Mouse (Mus musculus): ENCODE results near the gene Dpp6. TPM values are rescaled to one million over a fixed set of nuclear protein-coding genes. Genes with fewer than 3 reads are reported as not detected.
A peak's percentile ranks its signal among the peaks of the same experiment; 100 is the strongest.

Gene Dpp6
- 100 to 1,000 TPM; 171 to 189 TPM for total RNA-seq (2021)

- intact Hi-C loops (cut with DNase I): no loop called here
- peak in 1 of 2 experiments; percentile 5 for DNase-seq (ENCODE audit: low spot score in 2 of 2)
These were observed at the start of gene Dpp6 for GRCm38 (mm10) chr5:26816975-26817941. Gene Dpp6, plus strand, starts transcription at chr5:26817203.

DNA sequence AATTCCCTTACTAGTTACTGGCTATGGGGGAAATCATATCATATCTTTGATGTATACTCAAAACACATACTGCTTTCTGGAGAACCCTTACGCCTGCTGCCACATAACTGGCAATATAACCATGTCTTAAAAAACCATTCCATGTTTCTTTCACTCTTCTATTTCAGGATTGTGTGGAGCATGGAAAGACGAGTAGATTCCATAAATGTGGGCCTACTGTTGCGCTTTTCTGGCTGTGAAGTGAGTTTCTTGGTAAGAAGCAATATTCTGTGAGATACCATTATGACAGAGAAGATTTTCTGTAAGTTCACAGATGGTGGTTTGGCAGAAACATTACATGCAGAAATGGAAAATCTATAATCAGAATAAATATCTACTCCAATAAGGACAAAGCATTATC, 33.0 kb upstream of the Dpp6 start:
- DNase-seq (ENCODE audit: low spot score in 2 of 2): no peak

GRCm38 (mm10) chr5:26795524-26795923, 21.5 kb upstream of the Dpp6 start:
- DNase-seq (ENCODE audit: low spot score in 2 of 2): no peak
- intact Hi-C loops (cut with DNase I): no loop called here

More for the DNA sequence above, 33.0 kb upstream of the Dpp6 start:
- intact Hi-C loops (cut with DNase I): no loop called here

GRCm38 (mm10) chr5:26835972-26836371, 19.0 kb downstream of the Dpp6 start:
- intact Hi-C loops (cut with DNase I): no loop called here
- DNase-seq (ENCODE audit: low spot score in 2 of 2): no peak

- DNase-seq (ENCODE audit: low spot score in 2 of 2): no peak
- intact Hi-C loops (cut with DNase I): no loop called here
These were observed 24.1 kb downstream of the Dpp6 start for GRCm38 (mm10) chr5:26841151-26841550.

GRCm38 (mm10) chr5:26854746-26855145, 37.7 kb downstream of the Dpp6 start:
- intact Hi-C loops (cut with DNase I): no loop called here
- DNase-seq (ENCODE audit: low spot score in 2 of 2): no peak

GRCm38 (mm10) chr5:26875449-26875848, 58.4 kb downstream of the Dpp6 start:
- intact Hi-C loops (cut with DNase I): loop anchor here (2.0 kb wide), 1 partner anchor 595 kb away; no protein-coding TSS in a partner anchor
- DNase-seq (ENCODE audit: low spot score in 2 of 2): no peak

DNA sequence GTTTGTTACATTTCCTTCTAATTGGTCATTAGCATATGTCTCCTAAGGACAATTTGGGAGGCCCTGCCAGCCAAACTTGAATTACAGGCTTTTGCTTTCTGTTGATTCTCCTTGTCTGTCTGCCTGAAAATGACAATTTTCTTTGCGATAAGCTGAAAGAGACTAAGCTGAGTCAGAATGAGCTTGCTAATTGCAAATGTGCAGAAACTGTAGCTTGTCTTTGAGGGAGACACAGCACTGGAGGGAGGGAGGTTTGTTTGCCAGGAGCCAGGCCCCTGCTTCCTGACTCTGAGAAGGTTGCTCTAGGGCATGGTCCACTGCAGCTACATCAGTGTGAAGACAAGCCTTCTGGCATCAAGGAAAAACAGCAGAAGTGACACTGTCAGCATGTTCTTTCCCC, 70.5 kb downstream of the Dpp6 start:
- intact Hi-C loops (cut with DNase I): loop anchor here (10.0 kb wide), 1 partner anchor 1013 kb away; no protein-coding TSS in a partner anchor

DNA sequence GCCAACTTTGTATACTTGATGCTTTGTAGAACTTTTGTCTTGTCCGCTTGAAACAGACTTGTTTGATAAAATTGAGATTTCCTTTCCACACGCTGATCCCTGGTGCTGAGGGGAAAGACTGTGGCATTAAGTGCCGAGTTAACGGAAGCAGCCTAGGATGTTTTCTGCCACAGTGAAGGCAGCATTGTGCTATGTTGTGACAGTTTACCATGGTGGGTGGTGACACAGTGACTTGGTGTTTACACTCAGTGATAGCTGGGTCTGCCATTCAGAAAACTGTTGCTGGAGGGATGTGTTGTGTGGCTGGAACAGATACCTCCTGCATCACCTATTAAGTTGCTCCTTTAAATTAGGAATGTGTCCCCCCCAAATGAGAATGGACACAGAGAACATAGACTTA, 71.1 kb downstream of the Dpp6 start:
- no peak for DNase-seq (ENCODE audit: low spot score in 2 of 2)
- intact Hi-C loops (cut with DNase I): loop anchor here (10.0 kb wide), 1 partner anchor 1013 kb away; no protein-coding TSS in a partner anchor

More for the DNA sequence above, 70.5 kb downstream of the Dpp6 start:
- no peak for DNase-seq (ENCODE audit: low spot score in 2 of 2)

- intact Hi-C loops (cut with DNase I): no loop called here
- no peak for DNase-seq (ENCODE audit: low spot score in 2 of 2)
These were observed 77.3 kb downstream of the Dpp6 start for GRCm38 (mm10) chr5:26894346-26894745.

DNA sequence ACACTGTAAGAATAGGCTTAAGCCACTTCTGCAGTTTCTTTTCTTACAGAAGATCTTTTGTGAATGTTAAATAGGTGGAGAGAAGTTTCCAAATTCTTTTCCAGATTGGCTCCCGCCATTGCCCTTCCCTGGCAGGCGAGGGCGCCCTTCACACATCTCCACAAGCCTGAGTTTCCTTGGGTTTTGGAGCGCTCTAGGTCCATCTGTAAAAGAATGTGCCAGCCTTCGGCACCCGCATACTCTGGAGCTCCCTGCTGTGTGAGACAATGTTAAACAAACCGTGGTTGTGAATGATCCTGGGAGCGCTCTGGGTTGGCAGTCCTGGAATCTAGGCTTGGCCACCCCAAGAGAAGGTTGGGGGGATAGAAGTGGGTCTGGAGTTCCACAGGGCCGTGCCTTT, 86.8 kb downstream of the Dpp6 start:
- intact Hi-C loops (cut with DNase I): loop anchor here (2.0 kb wide), 1 partner anchor 133 kb away; no protein-coding TSS in a partner anchor
- DNase-seq (ENCODE audit: low spot score in 2 of 2): peak; percentile 42 to 45

DNA sequence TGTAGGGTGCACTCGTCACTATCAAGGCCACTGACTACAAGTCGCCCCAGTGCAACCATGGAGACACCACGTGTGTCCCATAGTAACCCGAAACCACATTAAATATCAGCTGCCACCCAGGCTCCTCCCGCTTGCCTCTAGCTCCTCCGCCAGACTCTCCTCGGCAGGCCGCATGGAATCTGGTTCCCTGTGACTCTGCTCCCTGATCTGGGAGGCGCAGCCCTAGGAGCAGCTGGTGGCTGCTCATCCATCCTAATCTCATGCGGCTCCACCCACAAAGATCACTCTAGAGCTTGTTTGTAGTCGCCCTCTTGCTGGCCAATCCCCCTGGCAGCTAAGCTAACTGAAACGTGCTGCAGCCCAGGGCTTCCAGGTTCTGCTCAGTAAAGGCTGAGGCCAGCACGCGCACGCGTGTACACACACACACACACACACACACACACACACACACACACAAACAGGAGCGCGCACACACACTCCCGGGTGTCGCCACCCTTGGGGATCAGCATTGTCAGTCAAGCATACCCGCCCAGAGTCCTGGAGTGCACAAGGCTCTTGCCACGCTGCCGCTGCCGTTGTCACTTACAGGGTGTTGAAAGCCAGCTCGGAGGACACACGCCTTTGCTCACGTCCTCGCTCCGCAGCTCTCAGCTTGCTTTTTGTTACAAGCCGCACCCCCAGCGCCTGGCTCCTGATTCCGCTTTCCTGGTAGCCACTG, 87.5 kb downstream of the Dpp6 start:
- DNase-seq (ENCODE audit: low spot score in 2 of 2): peak; percentile 15 to 44
- intact Hi-C loops (cut with DNase I): no loop called here

DNA sequence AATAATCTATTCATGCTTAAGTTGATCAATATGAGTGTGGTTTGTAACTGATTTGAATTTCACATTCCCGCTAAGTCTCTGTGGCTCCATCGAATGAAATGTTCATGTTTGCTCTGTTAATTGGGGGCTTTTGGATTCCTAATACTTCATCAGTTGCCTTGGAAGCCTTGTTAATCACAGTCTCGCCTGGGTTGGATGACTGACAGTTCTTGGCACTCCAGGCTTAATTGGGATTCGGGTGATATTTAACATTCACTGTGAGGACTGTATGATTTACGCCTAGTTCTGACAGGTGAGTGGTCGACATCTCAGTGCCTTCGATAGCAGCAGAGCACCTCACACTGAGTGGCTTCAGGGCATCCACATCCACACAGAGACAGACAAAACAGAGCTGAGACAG, 90.1 kb downstream of the Dpp6 start:
- intact Hi-C loops (cut with DNase I): no loop called here

DNA sequence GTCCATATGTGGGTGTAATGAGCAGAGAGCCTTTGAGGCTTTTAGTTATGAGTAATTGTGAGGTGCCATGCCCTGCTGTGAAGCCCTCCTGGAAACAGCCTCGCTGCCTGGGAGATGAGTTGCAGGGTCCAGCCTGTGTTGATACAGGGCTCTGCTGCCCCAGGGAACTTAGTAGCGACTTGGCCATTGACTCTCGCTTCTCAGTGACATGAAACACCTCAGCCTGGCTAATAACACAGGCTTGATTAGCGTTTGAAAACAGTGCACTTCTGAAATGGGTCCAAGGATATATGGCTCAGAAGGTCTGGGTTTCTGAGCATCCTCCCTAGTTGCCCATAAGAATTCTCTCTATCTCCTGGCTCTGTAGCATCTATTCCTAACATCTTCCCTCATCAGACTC, 91.6 kb downstream of the Dpp6 start:
- intact Hi-C loops (cut with DNase I): no loop called here
- DNase-seq (ENCODE audit: low spot score in 2 of 2): no peak

More for the DNA sequence above, 90.1 kb downstream of the Dpp6 start:
- no peak for DNase-seq (ENCODE audit: low spot score in 2 of 2)

DNA sequence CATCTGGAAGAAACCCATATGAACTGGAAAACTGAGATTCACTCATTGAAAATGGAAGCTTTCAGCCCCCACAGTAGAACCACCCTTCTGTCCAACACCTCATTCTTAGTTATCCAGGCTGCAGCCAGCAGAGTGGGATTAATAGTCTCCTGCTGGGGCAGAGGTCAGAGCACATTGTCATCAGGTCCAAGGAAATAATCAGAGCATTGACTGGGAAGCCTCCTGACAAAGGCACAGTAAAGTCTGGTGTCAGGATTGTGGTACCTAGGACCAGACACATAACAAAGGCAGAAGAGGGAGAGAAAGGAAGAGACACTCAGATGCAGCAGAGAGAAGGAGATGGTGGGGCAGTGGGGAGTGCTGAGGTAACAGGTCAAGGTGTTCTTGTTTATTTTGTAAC, 93.3 kb downstream of the Dpp6 start:
- intact Hi-C loops (cut with DNase I): no loop called here
- DNase-seq (ENCODE audit: low spot score in 2 of 2): no peak

DNA sequence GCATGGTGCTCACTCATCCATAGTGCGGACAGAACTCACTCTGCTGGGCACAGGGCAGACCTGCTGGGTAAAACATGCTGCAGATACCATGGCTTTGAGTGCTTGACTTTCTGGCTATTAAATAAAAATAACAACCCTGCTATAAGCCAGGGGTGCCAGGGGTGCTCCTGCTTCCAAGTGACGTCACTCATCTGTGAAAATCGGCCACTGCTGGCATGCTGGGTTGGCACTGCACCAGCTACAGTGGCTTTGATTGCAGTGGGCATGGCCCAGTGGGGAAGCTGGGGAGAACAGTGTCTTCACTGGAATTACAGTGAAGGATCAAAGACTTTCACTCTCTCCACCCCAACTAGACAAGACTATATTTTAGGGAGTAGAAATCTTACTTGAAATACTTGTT, 95.0 kb downstream of the Dpp6 start:
- intact Hi-C loops (cut with DNase I): no loop called here
- no peak for DNase-seq (ENCODE audit: low spot score in 2 of 2)

- intact Hi-C loops (cut with DNase I): no loop called here
- no peak for DNase-seq (ENCODE audit: low spot score in 2 of 2)
These were observed 101.8 kb downstream of the Dpp6 start for GRCm38 (mm10) chr5:26918763-26919162.

DNA sequence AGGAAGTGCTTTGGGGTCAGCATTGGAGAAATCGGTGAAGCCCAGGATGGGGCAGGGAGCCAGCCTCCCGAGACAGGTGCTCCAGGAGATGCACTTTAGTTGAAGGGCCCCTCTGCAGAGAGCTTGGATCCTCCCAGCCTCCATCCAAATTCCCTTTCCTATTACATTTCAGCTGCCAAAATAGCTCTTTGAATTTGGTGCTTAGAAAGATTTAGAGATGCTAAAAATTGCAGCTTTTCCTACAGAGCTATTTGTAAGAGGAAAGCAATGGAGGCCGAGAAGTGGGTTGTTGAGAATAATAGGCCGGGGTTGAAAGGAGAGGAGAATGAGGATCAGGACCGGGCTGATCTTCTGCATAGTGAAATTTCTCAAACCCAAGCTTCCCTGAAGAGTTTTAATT, 107.5 kb downstream of the Dpp6 start:
- DNase-seq (ENCODE audit: low spot score in 2 of 2): no peak
- intact Hi-C loops (cut with DNase I): no loop called here

DNA sequence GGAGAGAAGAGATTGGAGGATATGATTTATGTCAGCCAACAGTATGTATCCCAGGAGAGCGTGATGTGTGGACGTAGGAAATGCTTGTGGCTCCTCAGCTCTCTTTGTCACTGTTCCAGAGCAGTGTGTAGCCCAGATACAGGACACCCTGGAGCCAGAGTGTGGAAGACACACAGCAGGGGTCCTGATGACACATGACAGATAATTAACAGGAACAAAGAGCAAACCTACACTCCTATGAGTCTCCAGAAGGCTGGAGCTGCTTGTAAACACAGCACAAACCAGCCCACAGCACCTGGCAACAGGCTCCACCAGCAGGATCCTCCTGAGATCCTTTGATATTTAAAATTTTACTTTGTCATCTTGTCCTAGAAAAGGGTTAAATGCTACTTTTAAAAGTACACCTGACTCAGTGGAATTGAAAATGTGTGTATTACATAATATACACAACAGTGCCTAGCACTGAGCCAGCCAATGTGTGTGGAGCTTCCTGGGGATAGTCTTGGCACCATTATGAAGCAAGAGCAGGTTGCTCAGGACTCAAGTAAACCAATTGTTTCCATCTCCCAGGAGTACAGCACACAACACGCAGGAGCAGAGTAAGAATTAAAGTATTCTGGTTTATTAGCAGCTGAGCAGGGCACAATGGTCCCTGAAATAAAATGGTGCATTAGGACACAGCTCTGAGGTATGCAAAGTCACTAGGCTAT, 115.6 kb downstream of the Dpp6 start:
- no peak for DNase-seq (ENCODE audit: low spot score in 2 of 2)
- intact Hi-C loops (cut with DNase I): no loop called here

GRCm38 (mm10) chr5:26934911-26935310, 117.9 kb downstream of the Dpp6 start:
- DNase-seq (ENCODE audit: low spot score in 2 of 2): no peak
- intact Hi-C loops (cut with DNase I): no loop called here
